Mouse (Mus musculus) ES-E14 (cell line): ENCODE data around the gene Pigq.

Source experiments
- CHD2 ChIP-seq: IDR thresholded peaks from 2 replicates; pipeline ENCODE4 v1.6.1; 2014; ENCODE audit warnings: mild to moderate bottlenecking, low read depth, low read length, inconsistent platforms
- HCFC1 ChIP-seq: IDR thresholded peaks from 2 replicates; pipeline ENCODE4 v1.6.1; 2012; ENCODE audit warnings: low read length, inconsistent platforms, borderline replicate concordance; ENCODE audit not compliant: insufficient read depth
- MAFK ChIP-seq: IDR thresholded peaks from 2 replicates; pipeline ENCODE4 v1.6.1; 2014; ENCODE audit warnings: mild to moderate bottlenecking, low read depth, low read length, inconsistent platforms; ENCODE audit not compliant: insufficient read depth
- ZC3H11A ChIP-seq: IDR thresholded peaks from 2 replicates; pipeline ENCODE4 v1.6.1; 2012; ENCODE audit warnings: low read depth, mild to moderate bottlenecking, inconsistent platforms, low read length, borderline replicate concordance
- ZNF384 ChIP-seq: IDR thresholded peaks from 2 replicates; pipeline ENCODE4 v1.6.1; 2012; ENCODE audit warnings: low read depth, low read length, inconsistent platforms

DNA sequence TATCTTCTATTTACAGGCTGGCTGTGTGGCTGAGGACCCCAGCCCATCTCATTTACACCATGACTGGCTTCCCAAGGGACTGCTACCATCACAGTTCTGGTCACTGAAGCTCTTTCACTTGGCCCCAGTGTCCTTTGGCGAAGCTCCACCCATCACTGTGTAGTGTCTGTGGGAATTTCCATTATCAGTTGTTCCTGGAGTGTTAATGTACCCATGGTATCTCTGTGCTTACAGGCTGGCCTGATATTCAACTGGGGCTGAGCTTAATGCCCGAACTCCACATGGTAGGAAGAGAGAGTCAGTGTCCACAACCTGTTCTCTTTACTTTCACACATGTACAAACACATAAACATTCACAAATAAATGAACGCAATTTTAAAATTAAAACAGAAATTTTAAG is 48.8 kb upstream of the Pigq start:
- TF ChIP-seq MAFK, result no peak
- no peak for TF ChIP-seq ZNF384
- no peak for TF ChIP-seq HCFC1
- no peak for TF ChIP-seq ZC3H11A
- TF ChIP-seq CHD2, result no peak
